25 mouse cellular contexts compared by ENCODE assay signal in genomic region chr7:70859957-70860356, GRCm38 (mm10).
DNase-seq lines count a peak whose midpoint lies in the region; ATAC-seq and TF ChIP-seq lines count a peak whose summit lies in the region.
"Had no signal": no experiment of that assay in that cellular context is flagged by ENCODE, and none has a peak within 500 bp of the region (broad histone marks: within the 10 kb centered on the region; RNA-seq: fewer than 3 reads in every experiment).

No protein-coding gene starts in this region.

- H3K4me1 ChIP-seq in kidney, adult 2 months (ENCODE audit: control insufficient read depth, insufficient read depth, low read length), result no peaks in the 10 kb centered on the region
- H3K4me1 ChIP-seq in midbrain, embryonic 11.5 days (ENCODE audit: control insufficient read depth, insufficient read depth, low read length), result no peaks in the 10 kb centered on the region
- no peaks in the 10 kb centered on the region for H3K4me1 ChIP-seq in midbrain, embryonic 15.5 days
- H3K4me1 ChIP-seq: embryonic facial prominence, embryonic 13.5 days; hindbrain, embryonic 12.5 days; hindbrain, embryonic 15.5 days had no signal

- no peak for DNase-seq in kidney, adult 2 months
- no peak for DNase-seq in kidney, adult 9 months
- DNase-seq in midbrain, embryonic 11.5 days (ENCODE audit: low spot score, missing footprints), result peak; percentile 19
- peak; percentile 40 for DNase-seq in brain, embryonic 14.5 days (ENCODE audit: low read depth)
- DNase-seq in gastrocnemius, postnatal 10 days, result no peak
- DNase-seq: adrenal gland, adult 2 months; adrenal gland, postnatal 14 days; cerebellum, adult 11-12 months; cerebellum, adult 8-10 months; cerebellum, postnatal 10 days; cerebellum, postnatal 36 days; embryo, embryonic 11 days; forebrain, postnatal 0 days; gastrocnemius, adult 2 months; gastrocnemius, postnatal 25 days; heart, adult 2 months had no signal

- WGBS in kidney, adult 2 months, result 91% methylated on average over 4 of the region's 4 CpGs
- 88% methylated on average over 4 of the region's 4 CpGs for WGBS in midbrain, embryonic 11.5 days
- WGBS in midbrain, embryonic 15.5 days, result 83% methylated on average over 4 of the region's 4 CpGs

- H3K4me3 ChIP-seq in kidney, adult 2 months (ENCODE audit: insufficient read depth, low read depth, low read length), result no peak overlapping the region
- no peak overlapping the region for H3K4me3 ChIP-seq in midbrain, embryonic 11.5 days (ENCODE audit: low read depth, low read length)
- H3K4me3 ChIP-seq in midbrain, embryonic 15.5 days, result no peak overlapping the region
- H3K4me3 ChIP-seq: embryonic facial prominence, embryonic 10.5 days; embryonic facial prominence, embryonic 13.5 days; erythroblast, embryonic 14.5 days; forebrain, embryonic 13.5 days; gastrocnemius, adult 2 months; heart, adult 2 months; hindbrain, embryonic 12.5 days; hindbrain, embryonic 15.5 days had no signal

- no peak overlapping the region for H3K4me2 ChIP-seq in midbrain, embryonic 11.5 days
- no peak overlapping the region for H3K4me2 ChIP-seq in midbrain, embryonic 15.5 days
- H3K4me2 ChIP-seq: embryonic facial prominence, embryonic 13.5 days; forebrain, embryonic 13.5 days; heart, embryonic 11.5 days; hindbrain, embryonic 12.5 days; hindbrain, embryonic 15.5 days had no signal

- H3K27ac ChIP-seq in kidney, adult 2 months (ENCODE audit: insufficient read depth, low read depth, low read length), result peak overlapping the region; percentile 52
- H3K27ac ChIP-seq in midbrain, embryonic 11.5 days (ENCODE audit: low read depth, low read length), result no peak overlapping the region
- H3K27ac ChIP-seq in midbrain, embryonic 15.5 days, result no peak overlapping the region
- H3K27ac ChIP-seq: embryonic facial prominence, embryonic 10.5 days; embryonic facial prominence, embryonic 13.5 days; forebrain, embryonic 13.5 days; gastrocnemius, adult 2 months; heart, adult 2 months; hindbrain, embryonic 12.5 days; hindbrain, embryonic 15.5 days had no signal

- TF ChIP-seq CTCF in kidney, adult 2 months (conservative IDR thresholded peaks at IDR 0.05; ENCODE audit: insufficient read depth, insufficient read length, low read depth, low read length), result no peak
- TF ChIP-seq CTCF in brain, embryonic 14.5 days (IDR thresholded peaks at IDR 0.05; ENCODE audit: borderline replicate concordance, extremely low read depth, insufficient read depth, insufficient read length), result no peak

- ATAC-seq in midbrain, embryonic 11.5 days (ENCODE audit: low FRiP score), result no peak
- no peak for ATAC-seq in midbrain, embryonic 15.5 days (replicated peaks)
- ATAC-seq: CD4-positive, CD25-positive, alpha-beta regulatory T cell, adult 4 months; forebrain, embryonic 13.5 days; forebrain, postnatal 0 days had no signal

- H3K9ac ChIP-seq in midbrain, embryonic 11.5 days (ENCODE audit: low read length), result no peak overlapping the region
- H3K9ac ChIP-seq in midbrain, embryonic 15.5 days, result no peak overlapping the region
- H3K9ac ChIP-seq: embryonic facial prominence, embryonic 13.5 days; forebrain, embryonic 13.5 days; forebrain, postnatal 0 days; hindbrain, embryonic 12.5 days; hindbrain, embryonic 15.5 days had no signal

- H3K36me3 ChIP-seq in kidney, adult 2 months (ENCODE audit: control insufficient read depth, insufficient read depth, low read length), result no peaks in the 10 kb centered on the region
- H3K36me3 ChIP-seq in midbrain, embryonic 11.5 days (ENCODE audit: control insufficient read depth, insufficient read depth, low read length), result no peaks in the 10 kb centered on the region
- no peaks in the 10 kb centered on the region for H3K36me3 ChIP-seq in midbrain, embryonic 15.5 days (replicated peaks)
- H3K36me3 ChIP-seq: embryonic facial prominence, embryonic 10.5 days; embryonic facial prominence, embryonic 13.5 days; hindbrain, embryonic 12.5 days; hindbrain, embryonic 15.5 days had no signal

- H3K9me3 ChIP-seq in midbrain, embryonic 11.5 days (ENCODE audit: control insufficient read depth, low read length), result no peaks in the 10 kb centered on the region
- H3K9me3 ChIP-seq in midbrain, embryonic 15.5 days, result no peaks in the 10 kb centered on the region
- H3K9me3 ChIP-seq: embryonic facial prominence, embryonic 10.5 days; embryonic facial prominence, embryonic 13.5 days; forebrain, embryonic 13.5 days; hindbrain, embryonic 12.5 days; hindbrain, embryonic 15.5 days had no signal

- no peak for TF ChIP-seq POLR2A in kidney, adult 2 months (IDR thresholded peaks at IDR 0.05; ENCODE audit: low read depth, low read length)
- no peak for TF ChIP-seq POLR2A in brain, embryonic 14.5 days (IDR thresholded peaks at IDR 0.05; ENCODE audit: borderline replicate concordance, extremely low read depth, insufficient read depth, insufficient read length, poor library complexity, severe bottlenecking)

- H3K27me3 ChIP-seq in kidney, adult 2 months (replicated peaks; ENCODE audit: control insufficient read depth, insufficient read depth, low read length), result no peaks in the 10 kb centered on the region
- no peaks in the 10 kb centered on the region for H3K27me3 ChIP-seq in midbrain, embryonic 11.5 days (ENCODE audit: control insufficient read depth, insufficient read depth, low read length)
- no peaks in the 10 kb centered on the region for H3K27me3 ChIP-seq in midbrain, embryonic 15.5 days (replicated peaks)
- H3K27me3 ChIP-seq: hindbrain, embryonic 12.5 days; hindbrain, embryonic 15.5 days had no signal

Comparison
In these comparisons a context has a peak if more than half of its experiments do, and no peak if none do; other contexts are left out.
1. DNase-seq: peak in midbrain, embryonic 11.5 days (single experiment) and brain, embryonic 14.5 days (single experiment); none in kidney, adult 2 months (single experiment), kidney, adult 9 months (single experiment) and gastrocnemius, postnatal 10 days (single experiment).